Mouse (Mus musculus) lung, adult 2 months (tissue): ENCODE data around the gene Cpm.

Source experiments
- CTCF ChIP-seq: fragments of 200-500 bp; IDR thresholded peaks from 2 replicates; pipeline ENCODE4 v1.5.1; 2011; ENCODE audit warnings: mild to moderate bottlenecking, low read length, control low read depth; ENCODE audit not compliant: insufficient read depth
- POLR2A ChIP-seq: fragments of 200-500 bp; IDR thresholded peaks from 2 replicates; pipeline ENCODE4 v1.6.1; 2011; ENCODE audit warnings: low read depth, mild to moderate bottlenecking, control low read depth, low read length, borderline replicate concordance; ENCODE audit errors: extremely low read depth

- TF ChIP-seq POLR2A (no peak), CTCF (no peak)
Observed at GRCm38 (mm10) chr10:117654576-117655123, 25.4 kb downstream of the Cpm start.
